Mouse (Mus musculus): ENCODE results near the gene Adm2.

Adm2 gene

DNA sequence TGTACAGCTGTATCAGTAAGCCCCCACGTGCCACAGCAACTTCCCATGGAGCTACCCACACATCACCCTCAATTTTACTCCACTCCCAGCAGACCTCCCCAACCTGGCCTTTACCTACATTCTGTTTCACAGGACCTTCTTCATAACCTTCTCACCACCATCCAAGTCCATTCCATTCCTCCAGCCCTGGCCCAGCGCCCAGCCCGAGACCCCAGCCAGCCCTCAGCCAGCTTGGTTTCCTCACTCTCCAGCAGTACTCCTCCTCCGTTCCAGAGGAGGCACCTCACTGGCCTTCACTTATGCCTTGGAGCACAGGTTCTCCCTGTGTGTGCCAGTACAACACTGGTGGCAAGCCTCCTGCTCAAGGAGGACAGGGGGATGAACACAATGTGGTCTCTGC, 9.2 kb upstream of the Adm2 start:
- DNase-seq (ENCODE audit: low read depth) = peak; percentile 11

DNA sequence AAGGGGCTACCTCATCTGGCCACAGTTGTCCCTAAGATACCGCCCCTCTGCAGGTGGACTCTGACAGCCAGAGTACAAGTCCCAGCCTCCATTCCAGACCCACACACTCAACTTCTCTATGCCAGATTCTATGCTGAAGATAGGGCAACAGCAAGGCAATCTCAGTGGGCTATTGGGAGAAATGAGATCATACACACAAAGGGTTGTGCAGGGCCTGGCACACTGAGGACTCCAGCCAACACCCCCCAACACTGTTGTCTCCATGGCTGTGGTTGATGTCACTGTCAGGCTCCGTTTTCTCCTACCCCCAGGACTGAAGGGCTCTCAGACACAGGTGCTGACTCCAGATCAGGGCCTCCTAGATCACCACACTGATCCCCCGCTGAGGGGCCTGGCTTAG, 8.4 kb upstream of the Adm2 start:
- no peak for DNase-seq (ENCODE audit: low read depth)

DNA sequence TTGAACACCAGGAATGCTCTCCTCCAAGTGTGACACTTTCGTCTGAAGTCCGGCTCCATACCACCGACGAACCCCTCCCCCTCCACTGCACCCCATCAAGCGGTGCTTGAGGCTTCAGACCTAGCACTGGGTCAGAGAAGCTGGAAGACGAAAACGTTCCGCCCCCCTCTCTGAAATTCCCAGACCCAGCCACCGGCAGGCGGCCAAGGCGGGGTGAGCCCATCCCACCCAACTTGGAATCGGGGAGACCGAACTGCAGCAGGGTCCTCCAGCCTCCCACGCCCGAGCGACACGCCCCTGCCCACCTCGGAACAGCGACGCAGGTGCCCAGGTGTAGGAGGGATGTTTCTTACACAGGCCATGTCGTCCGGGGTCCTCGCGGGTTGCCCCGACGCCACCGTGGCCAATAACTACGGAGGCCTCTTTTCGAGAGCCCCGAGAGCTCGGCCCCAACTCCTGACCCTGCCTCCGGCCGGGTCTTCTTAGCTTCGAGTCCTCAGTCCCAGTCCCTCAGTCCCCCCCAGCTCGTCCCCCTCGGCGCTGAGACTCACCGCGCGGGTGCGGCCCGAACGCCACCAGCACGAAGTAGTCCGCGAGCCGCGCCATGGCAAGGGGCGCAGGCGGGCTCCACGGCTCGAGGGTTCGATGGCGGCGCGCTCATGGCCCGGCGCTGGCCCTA, 7.9 kb upstream of the Adm2 start:
- peak; percentile 49 for DNase-seq (ENCODE audit: low read depth)

DNA sequence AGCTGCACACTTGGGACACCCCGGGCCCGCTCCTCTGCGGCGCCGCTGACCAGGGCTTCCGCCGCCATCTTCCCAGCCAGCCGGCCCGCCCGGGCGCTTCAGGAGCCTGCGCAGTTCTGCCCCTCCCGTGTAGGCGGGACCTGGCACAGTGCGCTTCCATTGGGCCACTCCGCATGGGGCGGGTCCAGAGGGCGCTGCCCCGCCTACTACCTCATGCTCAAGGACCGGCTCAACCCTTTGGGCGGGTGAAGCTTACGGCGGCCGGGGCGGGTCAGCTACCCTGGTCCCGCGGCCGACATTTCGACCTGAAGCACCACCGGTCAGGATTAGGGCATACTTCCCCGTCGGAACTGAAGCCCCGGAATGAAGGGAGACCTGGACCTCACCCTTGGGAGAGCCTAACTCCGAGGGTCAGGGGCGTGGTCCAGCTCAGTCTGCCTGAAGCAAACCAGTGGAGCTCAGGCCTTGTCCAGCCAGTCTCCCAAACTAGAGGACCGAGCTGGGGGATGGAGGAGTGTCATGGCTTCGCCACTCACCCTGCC, 7.3 kb upstream of the Adm2 start, which contains the start of gene Sbf1:
TSS of gene Sbf1 (minus strand) at position 122 of the 542 bp plus-strand sequence.
- peak; percentile 99 for DNase-seq (ENCODE audit: low read depth)

DNA sequence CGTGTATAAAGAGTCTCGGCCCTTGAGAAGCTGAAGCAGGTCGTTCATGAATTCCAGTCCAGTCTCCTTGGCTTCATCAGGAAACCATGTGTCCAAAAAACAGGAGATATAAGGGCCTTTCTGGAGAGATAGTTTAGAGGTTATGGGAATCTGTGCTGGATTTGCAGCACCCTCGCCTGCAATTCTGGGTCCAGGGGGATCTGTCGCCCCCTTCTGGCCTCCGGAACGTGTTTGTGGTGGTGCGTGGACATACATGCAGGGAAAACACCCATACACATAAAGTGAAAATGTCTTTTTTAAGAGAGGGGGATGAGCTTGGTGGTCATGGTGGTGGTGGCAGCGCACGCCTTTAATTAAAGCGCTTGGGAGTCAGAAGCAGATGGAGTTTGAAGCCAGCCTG, 6.4 kb upstream of the Adm2 start:
- peak; percentile 66 for DNase-seq (ENCODE audit: low read depth)

DNA sequence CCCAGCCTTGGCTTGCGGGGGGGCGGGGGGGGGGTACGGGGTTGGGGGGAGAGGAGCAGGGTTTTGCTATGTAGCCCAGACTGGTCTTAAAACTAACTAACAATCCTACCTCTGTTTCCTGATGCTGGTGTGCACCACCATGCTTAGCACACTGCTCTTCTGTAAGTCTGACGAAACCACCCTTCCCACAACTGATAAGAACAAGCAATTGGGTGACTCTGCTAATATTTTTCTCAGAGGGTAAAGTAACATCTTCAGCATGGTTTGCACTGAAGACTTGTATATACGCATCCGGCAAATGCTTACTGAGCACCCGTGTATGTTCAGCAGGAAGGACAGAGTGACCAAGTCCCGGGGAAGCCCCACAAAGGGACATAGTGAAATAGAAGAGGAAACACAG, 1.3 kb upstream of the Adm2 start:
- no peak for DNase-seq (ENCODE audit: low read depth)

DNA sequence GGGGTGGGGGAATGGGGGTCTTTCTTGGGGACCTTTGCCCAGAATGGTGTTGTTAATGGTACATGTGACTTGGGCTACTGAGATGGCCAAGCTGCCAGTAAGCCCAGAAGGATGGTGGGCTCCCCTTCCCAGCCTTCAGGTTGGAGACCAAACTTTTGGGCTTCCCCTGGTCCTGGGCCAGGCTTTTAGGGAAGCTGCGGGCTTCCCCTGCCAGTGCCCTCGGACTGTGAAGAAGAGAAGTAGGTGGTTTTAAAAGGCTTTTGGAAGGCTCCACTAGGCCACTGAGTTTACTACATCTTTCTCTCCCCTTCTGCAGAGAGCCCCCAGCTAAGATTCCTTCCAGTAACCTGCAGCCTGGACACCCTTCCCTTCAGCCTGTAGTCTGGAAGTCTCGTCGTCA, 1.1 kb downstream of the Adm2 start:
- no peak for DNase-seq (ENCODE audit: low read depth)

DNA sequence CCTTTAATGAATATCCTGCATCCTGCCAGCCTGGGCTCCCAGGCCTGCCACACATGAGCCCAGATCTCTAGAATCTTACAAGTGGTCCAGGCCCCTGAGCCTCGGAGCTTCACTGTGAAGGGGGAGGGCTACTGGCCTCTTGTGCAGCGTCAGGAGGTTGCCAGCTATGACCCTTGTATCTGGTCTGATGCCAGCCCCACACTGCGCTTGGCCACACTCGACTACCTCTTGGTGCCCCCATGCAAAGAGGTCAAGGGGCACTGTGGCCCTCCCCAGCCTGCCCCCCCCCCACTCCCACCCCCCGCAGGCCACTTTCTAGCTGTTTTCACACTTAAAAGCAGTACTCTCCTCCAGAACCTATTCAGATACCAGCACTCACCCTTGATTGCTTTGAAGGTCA, 3.9 kb downstream of the Adm2 start:
- DNase-seq (ENCODE audit: low read depth) = no peak

DNA sequence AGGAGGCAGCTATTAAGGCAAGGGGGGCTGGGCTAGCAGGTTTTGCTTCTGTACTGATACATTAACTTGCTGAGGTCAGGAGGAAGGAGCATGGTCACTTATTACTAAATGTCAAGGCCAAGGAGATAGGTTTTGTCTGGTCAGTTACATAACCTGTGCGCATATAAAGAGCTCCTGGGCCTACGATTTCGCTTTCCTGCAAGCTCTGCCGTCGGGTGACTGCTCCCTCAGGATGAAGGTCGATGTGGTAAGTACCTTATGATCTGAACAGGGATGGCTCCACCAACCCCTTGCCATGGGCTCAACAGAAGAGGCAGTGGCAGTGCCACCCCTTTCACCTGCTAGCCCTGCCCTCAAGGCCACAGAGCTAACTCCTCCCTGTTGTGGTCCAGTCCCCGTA, 11.8 kb downstream of the Adm2 start, which contains the start of gene Miox:
TSS of gene Miox (plus strand) at position 128 of the 400 bp plus-strand sequence.
- no peak for DNase-seq (ENCODE audit: low read depth)

DNA sequence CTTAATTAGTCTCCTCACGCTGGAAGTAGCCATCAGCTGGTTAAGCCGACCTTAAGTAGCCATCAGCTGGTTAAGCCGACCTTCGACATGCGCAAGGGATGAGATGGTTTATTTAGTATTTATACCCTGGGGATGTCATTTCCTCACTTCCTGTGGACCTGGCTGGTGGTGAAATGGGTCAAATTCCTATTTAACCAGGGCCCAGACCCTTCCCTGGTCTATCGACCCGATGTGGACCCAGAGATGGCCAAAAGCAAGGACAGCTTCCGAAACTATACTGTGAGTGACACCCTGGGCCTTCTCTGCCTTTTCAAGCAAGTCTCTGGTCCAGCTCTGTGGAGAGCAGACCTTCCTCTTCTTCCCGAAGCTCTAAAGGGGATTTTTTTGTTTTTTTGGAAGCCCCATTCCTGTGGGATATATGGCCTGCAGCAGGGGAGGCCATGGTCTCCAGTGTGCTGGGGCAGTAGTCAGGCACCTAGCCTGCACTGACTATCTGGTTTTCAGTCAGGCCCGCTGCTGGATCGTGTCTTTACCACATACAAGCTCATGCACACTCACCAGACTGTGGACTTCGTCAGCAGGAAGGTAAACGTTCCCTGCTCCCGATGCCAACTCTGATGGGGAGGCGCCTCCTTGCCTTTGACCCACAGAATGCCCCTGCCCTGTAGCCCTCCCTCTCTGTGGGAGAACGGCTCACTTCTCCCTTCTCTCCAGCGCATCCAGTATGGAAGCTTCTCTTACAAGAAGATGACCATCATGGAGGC, 12.4 kb downstream of the Adm2 start:
- DNase-seq (ENCODE audit: low read depth) = no peak

DNA sequence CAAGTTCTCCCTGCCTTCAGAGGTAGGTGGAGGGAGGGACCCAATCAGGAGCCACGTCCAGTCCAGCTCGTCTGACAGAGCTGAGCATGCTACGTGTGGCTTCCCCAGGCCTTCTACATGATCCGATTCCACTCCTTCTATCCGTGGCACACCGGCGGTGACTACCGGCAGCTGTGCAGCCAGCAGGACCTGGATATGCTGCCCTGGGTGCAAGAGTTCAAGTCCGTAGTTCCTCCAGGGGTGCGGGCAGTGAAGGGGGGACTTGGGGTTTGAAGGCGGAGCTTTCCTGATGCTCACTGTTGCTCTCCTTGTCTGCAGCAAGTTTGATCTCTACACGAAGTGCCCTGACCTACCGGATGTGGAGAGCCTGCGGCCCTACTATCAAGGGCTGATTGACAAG, 13.9 kb downstream of the Adm2 start:
- no peak for DNase-seq (ENCODE audit: low read depth)

DNA sequence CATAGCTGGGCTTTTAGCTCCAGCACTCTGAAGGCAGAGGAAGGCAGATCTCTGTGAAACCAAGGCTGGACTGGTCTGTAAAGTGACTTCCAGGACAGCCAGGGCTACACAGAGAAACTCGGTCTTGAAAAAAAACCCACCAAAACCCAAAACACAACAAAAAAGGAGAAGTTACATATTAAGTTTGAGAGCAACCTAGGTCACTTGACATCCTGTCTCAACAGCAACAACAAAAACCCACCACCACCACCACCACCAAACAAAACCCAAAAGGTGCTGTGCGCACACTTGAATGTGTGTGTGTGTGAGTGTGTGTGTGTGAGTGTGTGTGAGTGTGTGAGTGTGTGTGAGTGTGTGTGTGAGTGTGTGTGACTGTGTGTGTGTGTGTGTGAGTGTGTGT, 17.2 kb downstream of the Adm2 start:
- no peak for DNase-seq (ENCODE audit: low read depth)

DNA sequence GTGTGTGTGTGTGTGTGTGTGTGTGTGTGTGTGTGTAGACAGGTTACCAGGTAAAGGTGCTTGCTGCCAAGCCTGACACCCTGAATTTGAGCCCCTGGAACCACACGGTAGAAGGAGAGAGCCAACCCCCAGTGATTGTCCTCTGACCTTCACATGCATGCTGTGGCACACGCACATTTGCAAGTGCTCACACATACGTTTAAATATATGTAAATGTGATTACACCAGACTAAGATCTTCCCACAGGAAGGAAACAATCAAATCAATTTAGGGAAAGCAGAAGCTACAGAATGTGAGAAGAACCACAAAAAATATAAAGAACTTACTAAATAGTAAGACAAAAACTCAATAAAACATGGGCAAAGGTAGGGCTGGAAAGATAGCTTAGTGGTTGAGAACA, 17.6 kb downstream of the Adm2 start:
- no peak for DNase-seq (ENCODE audit: low read depth)

DNA sequence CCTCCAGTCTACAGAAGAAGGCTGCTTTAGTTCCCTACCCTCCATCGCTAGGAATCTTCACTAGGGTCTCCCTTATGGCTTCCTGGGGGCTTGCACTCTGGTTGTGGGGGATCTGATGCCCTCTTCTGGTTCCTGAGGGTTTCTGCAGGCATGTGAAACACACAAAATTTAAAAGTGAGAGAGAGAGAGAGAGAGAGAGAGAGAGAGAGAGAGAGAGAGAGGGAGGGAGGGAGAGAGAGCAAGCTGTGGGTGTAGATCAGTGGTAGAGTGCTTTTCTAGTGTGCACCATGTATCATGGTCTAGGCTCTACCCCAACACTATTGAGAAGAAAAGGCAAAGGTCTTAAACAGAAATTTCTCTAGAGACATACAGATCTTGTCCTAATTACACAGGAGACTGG, 19.2 kb downstream of the Adm2 start:
- DNase-seq (ENCODE audit: low read depth) = no peak

DNA sequence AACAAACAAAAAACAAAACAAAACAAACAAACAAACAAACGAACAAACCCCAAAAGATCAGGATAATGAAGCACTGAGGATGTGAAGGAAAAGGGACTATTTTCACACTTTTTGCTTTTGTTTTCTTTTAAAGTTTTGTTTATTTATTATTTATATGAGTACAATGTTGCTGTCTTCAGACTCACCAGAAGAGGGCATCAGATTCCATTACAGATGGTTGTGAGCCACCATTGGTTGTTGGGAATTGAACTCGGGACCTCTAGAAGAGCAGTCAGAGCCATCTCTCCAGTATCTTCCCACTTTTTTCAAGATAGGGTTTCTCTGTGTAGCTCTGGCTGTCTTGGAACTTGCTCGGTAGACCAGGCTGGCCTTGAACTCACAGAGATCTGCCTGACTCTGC, 20.8 kb downstream of the Adm2 start:
- no peak for DNase-seq (ENCODE audit: low read depth)

DNA sequence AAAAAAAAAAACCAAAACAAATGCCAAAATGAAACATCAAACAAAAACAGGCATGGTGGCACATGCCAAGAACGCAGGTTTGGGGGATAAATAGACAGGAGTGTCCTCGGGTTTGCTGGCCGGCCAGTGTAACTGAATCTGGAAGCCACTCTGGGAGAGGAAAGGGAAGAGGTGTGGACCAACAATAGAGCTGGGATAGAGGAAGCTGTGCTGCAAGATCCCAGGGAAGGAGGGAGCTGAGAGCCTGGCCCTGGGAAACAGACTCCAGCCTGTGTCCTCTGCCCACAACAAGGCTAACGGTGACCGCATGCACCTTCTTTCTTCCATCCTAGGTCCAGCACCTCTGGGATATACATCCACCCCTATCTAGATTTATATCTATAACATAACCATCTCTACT, 27.9 kb downstream of the Adm2 start:
- DNase-seq (ENCODE audit: low read depth) = no peak

DNA sequence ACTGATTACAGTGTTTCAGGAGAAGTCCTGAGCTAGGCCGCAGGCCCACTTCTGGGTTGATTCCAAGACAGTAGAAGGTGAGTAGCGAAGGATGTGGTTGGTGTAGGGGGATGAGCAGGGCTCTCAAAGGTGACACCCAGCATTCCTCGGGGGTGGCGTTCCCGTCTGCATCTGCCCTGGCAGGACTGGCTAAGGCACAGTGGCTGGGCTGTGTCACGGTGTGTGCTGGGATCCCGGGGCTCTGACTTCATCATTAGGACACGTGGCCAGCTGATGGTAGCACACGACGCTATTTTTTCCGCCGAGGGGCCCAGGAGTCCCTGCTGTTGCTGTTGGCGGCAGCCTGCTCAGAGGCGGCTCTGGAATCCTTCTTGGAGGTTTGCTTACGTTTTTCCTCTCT, 28.8 kb downstream of the Adm2 start:
- DNase-seq (ENCODE audit: low read depth) = no peak

DNA sequence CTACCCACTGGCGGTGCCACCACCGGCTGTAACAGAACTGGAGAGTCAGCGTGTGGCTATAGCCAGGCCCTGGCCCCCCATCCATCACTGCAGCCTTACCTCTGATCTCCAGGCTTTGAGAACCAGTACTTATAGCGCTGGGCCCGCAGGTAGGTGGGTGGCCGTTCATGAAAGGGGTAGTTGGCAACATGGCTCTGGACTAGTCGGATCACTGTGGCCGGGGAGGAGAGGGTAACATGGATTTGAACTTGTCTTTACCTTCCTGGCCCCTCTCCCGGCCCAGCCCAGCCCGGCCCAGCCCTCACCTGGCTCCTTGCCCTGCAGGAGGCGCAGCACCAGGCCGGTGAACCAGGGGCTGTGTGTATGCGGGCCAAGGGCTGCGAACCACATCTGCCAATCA, 29.5 kb downstream of the Adm2 start:
- DNase-seq (ENCODE audit: low read depth) = no peak

DNA sequence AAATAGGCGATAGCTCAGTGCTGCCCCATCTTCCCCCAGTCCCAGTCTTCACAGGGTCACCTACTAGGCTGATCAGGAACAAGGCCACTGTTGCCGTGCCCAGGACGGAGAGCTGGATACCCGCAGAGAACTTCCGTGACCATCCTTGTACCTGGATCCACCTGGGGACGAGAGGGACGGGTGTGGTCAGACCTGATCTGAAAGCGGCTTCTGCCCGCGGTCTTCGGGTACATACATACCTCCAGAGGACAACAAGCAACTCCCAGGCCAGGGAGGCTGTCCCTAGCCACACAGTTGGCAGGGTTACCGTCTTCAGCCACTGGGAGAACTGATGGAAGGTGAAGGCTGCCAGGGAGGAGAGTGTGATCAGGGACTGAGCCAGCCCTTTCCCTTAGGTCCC, 30.3 kb downstream of the Adm2 start:
- DNase-seq (ENCODE audit: low read depth) = no peak

DNA sequence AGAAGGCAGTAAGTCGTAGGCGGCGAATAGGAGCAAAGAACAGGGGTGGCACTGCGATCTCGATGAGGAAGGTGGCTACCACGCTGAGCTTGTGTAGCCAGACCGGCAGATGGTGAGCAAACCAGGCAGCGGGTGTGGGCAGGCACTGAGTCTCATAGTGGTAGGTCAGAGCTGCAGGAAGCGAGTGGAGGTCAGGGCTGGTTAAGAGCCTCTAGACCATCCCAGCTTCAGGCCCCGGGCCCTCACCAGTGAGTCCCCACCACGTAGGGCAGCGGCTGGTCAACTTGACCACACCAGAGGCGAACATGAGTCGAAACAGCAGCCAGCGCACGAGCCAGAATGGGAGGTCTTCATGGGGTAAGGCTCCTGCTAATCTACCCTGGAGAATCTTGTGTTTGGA, 31.3 kb downstream of the Adm2 start:
- no peak for DNase-seq (ENCODE audit: low read depth)

DNA sequence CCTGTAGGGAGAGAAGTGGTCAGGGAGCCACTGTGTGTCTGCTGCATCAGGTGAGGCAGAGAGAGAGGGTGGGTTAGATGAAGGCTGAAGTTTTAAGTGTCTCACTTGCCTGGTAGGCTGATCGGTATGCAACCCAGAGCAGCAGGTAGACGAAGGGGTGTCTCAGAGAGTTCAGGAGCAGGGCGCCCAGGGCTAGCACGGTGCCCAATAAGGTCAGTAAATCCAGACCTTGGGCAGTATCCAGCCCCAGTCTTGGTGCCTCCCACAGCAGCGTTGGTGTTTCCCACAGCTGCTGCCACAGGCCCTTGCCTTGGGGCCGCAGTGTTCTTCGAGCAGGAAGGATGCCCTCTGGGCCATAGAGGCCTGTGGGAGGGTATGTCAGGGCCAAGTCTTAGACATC, 31.9 kb downstream of the Adm2 start:
- peak; percentile 14 for DNase-seq (ENCODE audit: low read depth)

DNA sequence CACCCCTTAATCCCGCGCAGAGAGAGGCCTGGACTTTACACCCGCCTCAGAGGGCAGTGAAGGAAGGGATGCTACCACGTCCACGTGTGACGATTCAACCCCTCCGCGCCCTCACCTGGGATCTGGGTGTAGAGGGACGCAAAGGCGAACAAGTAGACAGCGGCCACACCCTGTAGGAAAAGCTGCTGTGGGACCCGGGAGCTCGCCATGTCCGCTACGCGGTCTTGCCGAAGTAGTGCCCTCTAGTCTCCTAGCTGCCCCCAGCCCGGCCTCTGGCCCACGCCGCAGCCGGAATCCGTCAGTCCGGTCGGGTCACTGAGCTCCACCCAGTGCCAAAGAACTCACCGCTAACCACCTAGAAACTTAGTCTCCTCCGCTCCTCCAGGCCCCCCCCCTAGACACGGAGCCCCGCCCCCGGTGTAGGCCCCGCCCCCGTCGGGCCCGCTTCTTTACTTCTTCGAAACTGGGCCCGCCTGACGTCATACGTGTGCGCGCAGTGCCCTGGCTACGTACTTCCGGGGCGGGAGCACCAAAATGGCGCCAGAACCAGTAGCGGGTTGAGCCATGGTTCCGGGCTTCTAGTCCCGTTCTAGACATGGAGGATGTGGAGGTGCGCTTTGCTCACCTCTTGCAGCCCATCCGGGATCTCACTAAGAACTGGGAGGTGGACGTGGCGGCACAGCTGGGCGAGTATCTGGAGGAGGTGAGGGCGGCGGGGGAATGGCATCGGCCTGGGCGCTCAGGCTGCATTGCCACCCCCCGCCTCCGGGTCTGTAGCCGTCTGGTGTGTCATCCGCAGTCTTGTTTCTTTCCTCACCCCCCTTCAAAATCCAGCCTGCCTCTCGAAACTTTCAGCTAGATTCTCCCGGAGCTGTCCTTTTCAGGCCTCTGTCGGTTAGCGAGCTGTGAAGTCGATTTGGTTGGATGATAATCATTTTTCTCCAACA, 33.0 kb downstream of the Adm2 start, which contains the start of the genes Lmf2 and Ncaph2:
TSS of gene Lmf2 (minus strand) at position 419 of the 947 bp plus-strand sequence.
TSS of gene Ncaph2 (plus strand) at position 479 of the 947 bp plus-strand sequence.
- peak; percentile 98 for DNase-seq (ENCODE audit: low read depth)
